19 mouse cellular contexts compared by ENCODE assay signal in the genomic region with DNA sequence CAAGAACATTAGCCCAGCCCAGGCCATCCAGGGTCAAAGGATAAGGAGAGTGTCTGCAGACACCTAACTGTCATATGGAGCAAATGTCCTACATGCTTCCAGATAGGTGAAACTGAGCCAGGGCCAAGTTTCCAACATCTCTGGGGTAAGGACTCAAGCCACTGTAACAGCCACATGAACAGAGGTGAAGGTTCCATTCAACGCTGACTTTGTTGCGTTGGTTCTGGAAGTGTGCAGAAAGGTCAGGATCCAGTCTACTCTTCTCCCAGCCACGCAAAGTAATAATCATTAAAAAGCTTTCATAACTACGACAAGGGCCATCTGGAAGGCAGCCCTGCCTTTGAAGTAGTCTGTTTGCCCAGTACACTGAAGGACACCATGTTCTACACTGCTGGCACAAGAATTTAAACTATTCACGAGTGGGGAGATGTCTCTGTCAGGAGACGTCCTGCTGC.
A peak's percentile ranks its signal among the peaks of the same experiment; 100 is the strongest.
DNase-seq lines count a peak whose midpoint lies in the region; ATAC-seq and TF ChIP-seq lines count a peak whose summit lies in the region.
"Had no signal": no experiment of that assay in that cellular context is flagged by ENCODE, and none has a peak within 500 bp of the region (broad histone marks: within the 10 kb centered on the region; RNA-seq: fewer than 3 reads in every experiment).

No protein-coding gene starts in this region.

- peaks cover 25% of the 10 kb centered on the region for H3K36me3 ChIP-seq in heart, embryonic 12.5 days
- H3K36me3 ChIP-seq in testis, adult 2 months (ENCODE audit: control insufficient read depth, insufficient read depth, low read length), result no peaks in the 10 kb centered on the region
- no peaks in the 10 kb centered on the region for H3K36me3 ChIP-seq in thymus, adult 2 months (ENCODE audit: control insufficient read depth, insufficient read depth, low read length)
- H3K36me3 ChIP-seq: limb, embryonic 12.5 days; lung, embryonic 15.5 days had no signal

- peaks cover 22% of the 10 kb centered on the region for H3K4me1 ChIP-seq in heart, embryonic 12.5 days (replicated peaks)
- H3K4me1 ChIP-seq in testis, adult 2 months (ENCODE audit: control insufficient read depth, insufficient read depth, low read length), result no peaks in the 10 kb centered on the region; the same call in none of the 2 replicates
- no peaks in the 10 kb centered on the region for H3K4me1 ChIP-seq in thymus, adult 2 months (replicated peaks; ENCODE audit: control insufficient read depth, insufficient read depth, low read length)

- TF ChIP-seq CTCF in testis, adult 2 months (IDR thresholded peaks at IDR 0.05; ENCODE audit: control insufficient read depth, insufficient read depth, insufficient replicate concordance, low read depth, low read length), result no peak
- no peak for TF ChIP-seq CTCF in thymus, adult 2 months (IDR thresholded peaks at IDR 0.05; ENCODE audit: borderline replicate concordance, control insufficient read depth, extremely low read depth, insufficient read depth, low read length, poor library complexity)
- no peak for TF ChIP-seq CTCF in left cerebral cortex, adult 2 months (IDR thresholded peaks at IDR 0.05)

- 64% methylated on average over 6 of the region's 6 CpGs for WGBS in heart, embryonic 12.5 days
- 95% methylated on average over 6 of the region's 6 CpGs for WGBS in thymus, adult 2 months

- no peak overlapping the region for H3K27ac ChIP-seq in heart, embryonic 12.5 days (ENCODE audit: poor library complexity, severe bottlenecking)
- H3K27ac ChIP-seq in testis, adult 2 months (ENCODE audit: control insufficient read depth, insufficient read depth, low read depth, low read length), result peak overlapping the region; percentile 12
- no peak overlapping the region for H3K27ac ChIP-seq in thymus, adult 2 months (ENCODE audit: control insufficient read depth, insufficient read depth, low read length)
- H3K27ac ChIP-seq in left cerebral cortex, adult 2 months, result no peak overlapping the region
- H3K27ac ChIP-seq: limb, embryonic 12.5 days; lung, embryonic 15.5 days; midbrain, embryonic 12.5 days had no signal

- no peaks in the 10 kb centered on the region for H3K27me3 ChIP-seq in heart, embryonic 12.5 days (replicated peaks)
- H3K27me3 ChIP-seq in testis, adult 2 months (ENCODE audit: control insufficient read depth, insufficient read depth, low read length), result no peaks in the 10 kb centered on the region
- H3K27me3 ChIP-seq in thymus, adult 2 months (ENCODE audit: control insufficient read depth, insufficient read depth, low read length), result no peaks in the 10 kb centered on the region
- H3K27me3 ChIP-seq: CH12.LX; limb, embryonic 12.5 days; lung, embryonic 15.5 days; midbrain, embryonic 12.5 days had no signal

- H3K9me3 ChIP-seq in heart, embryonic 12.5 days (replicated peaks), result no peaks in the 10 kb centered on the region
- H3K9me3 ChIP-seq: limb, embryonic 12.5 days; lung, embryonic 15.5 days; midbrain, embryonic 12.5 days had no signal

- intact Hi-C loops in left cerebral cortex, adult 2 months (cut with DNase I), result loop anchor here (10.0 kb wide), 1 partner anchor 258 kb away; no protein-coding TSS in a partner anchor

- peak; percentile 87 to 88 for DNase-seq in adrenal gland, adult (ENCODE audit: inconsistent age in 2 of 2, low spot score in 1 of 2)
- no peak for DNase-seq in adrenal gland, adult 18-20 months (ENCODE audit: low spot score in 2 of 2)
- peak; percentile 34 to 57 for DNase-seq in heart, adult 9 months (ENCODE audit: low spot score in 2 of 2)
- no peak for DNase-seq in testis, postnatal 10 days (ENCODE audit: low spot score)
- DNase-seq in thymus, adult 2 months, result no peak
- DNase-seq in left cerebral cortex, adult 2 months (ENCODE audit: extremely low spot score in 1 of 2, low spot score in 2 of 2), result no peak
- DNase-seq: cerebellum, postnatal 36 days; kidney, postnatal 25 days; right cerebral cortex, postnatal 4 days; thymus, postnatal 36 days had no signal

- no peak for ATAC-seq in heart, embryonic 12.5 days (ENCODE audit: insufficient number of reproducible peaks, low FRiP score)
- ATAC-seq: activated CD4-positive, CD25-positive, alpha-beta regulatory T cell, adult 4 months; inflammation-experienced regulatory T-cells, adult 6 months had no signal

- no peak overlapping the region for H3K9ac ChIP-seq in heart, embryonic 12.5 days
- H3K9ac ChIP-seq: limb, embryonic 12.5 days; lung, embryonic 15.5 days; midbrain, embryonic 12.5 days had no signal

- H3K4me3 ChIP-seq in heart, embryonic 12.5 days, result no peak overlapping the region
- H3K4me3 ChIP-seq in testis, adult 2 months (ENCODE audit: control insufficient read depth, low read depth, low read length), result no peak overlapping the region
- no peak overlapping the region for H3K4me3 ChIP-seq in thymus, adult 2 months (ENCODE audit: control insufficient read depth, insufficient read depth, low read length)
- H3K4me3 ChIP-seq in left cerebral cortex, adult 2 months, result no peak overlapping the region
- H3K4me3 ChIP-seq: limb, embryonic 12.5 days; lung, embryonic 15.5 days; midbrain, embryonic 12.5 days; myocyte had no signal

- TF ChIP-seq POLR2A in testis, adult 2 months (IDR thresholded peaks at IDR 0.05; ENCODE audit: control insufficient read depth, low read depth, low read length), result no peak
- TF ChIP-seq POLR2A in thymus, adult 2 months (IDR thresholded peaks at IDR 0.05; ENCODE audit: control insufficient read depth, extremely low read depth, insufficient read depth, low read length, poor library complexity), result no peak

- H3K4me2 ChIP-seq in heart, embryonic 12.5 days, result no peak overlapping the region
- H3K4me2 ChIP-seq: limb, embryonic 12.5 days; lung, embryonic 15.5 days; midbrain, embryonic 12.5 days had no signal

Comparison
In these comparisons a context has a peak if more than half of its experiments do, and no peak if none do; other contexts are left out.
1. DNase-seq: peak in adrenal gland, adult (2 of 2) and heart, adult 9 months (2 of 2); none in adrenal gland, adult 18-20 months (0 of 2), testis, postnatal 10 days (single experiment), thymus, adult 2 months (single experiment) and left cerebral cortex, adult 2 months (0 of 2).